In the genomic region with DNA sequence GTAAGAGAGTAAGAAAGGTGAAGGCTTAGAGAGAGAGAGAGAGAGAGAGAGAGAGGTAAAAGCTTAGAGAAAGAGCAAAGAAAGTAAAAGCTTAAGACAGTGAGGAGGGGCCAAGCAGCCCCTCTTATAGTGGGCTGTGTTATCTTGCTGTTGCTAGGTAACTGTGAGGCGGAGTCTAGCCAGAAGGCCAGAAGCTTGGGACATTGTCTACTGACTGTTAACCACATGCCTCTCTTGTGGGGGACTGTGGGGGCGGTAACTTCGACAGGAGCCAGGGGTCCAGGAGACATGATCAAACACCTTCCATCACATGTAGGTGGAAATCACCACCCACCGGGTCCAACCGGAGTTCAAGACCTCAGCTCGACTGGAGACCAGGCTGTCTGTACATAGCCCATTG, we compare ENCODE assay signal across 6 mouse cellular contexts.
A peak's percentile ranks its signal among the peaks of the same experiment; 100 is the strongest.
DNase-seq lines count a peak whose midpoint lies in the region; ATAC-seq and TF ChIP-seq lines count a peak whose summit lies in the region.
"Not testable (repeated sequence)": the region's sequence is repeated elsewhere in the genome, so short reads cannot be mapped to it uniquely, and the experiment has no call there.

No protein-coding gene starts in this region.

- H3K4me1 ChIP-seq in forebrain, embryonic 10.5 days = peaks cover 13% of the 10 kb centered on the region
- H3K4me1 ChIP-seq in hindbrain, embryonic 12.5 days; lung, embryonic 16.5 days (replicated peaks; ENCODE audit: control insufficient read depth, insufficient read depth, low read length): not testable (repeated sequence)

- not testable (repeated sequence) for TF ChIP-seq POLR2A in brain, embryonic 14.5 days (IDR thresholded peaks at IDR 0.05; ENCODE audit: borderline replicate concordance, extremely low read depth, insufficient read depth, insufficient read length, poor library complexity, severe bottlenecking)

- WGBS in forebrain, embryonic 10.5 days = 77% methylated on average over 6 of the region's 6 CpGs
- WGBS in hindbrain, embryonic 12.5 days = 54% methylated on average over 6 of the region's 6 CpGs
- WGBS in lung, embryonic 16.5 days = 36% methylated on average over 6 of the region's 6 CpGs

- H3K27ac ChIP-seq in forebrain, embryonic 10.5 days = peak overlapping the region; percentile 65
- not testable (repeated sequence) for H3K27ac ChIP-seq in hindbrain, embryonic 12.5 days; lung, embryonic 16.5 days (ENCODE audit: low read length)

- ATAC-seq in hindbrain, embryonic 12.5 days (ENCODE audit: low FRiP score) = 0 out of 2 replicates have a peak, but pooled peaks have one; percentile 48
- ATAC-seq in lung, embryonic 16.5 days (ENCODE audit: low read depth) = 0 out of 2 replicates have a peak, but pooled peaks have one; percentile 15

- not testable (repeated sequence) for H3K4me2 ChIP-seq in hindbrain, embryonic 12.5 days (replicated peaks); lung, embryonic 16.5 days (ENCODE audit: low read depth, low read length)

- not testable (repeated sequence) for TF ChIP-seq CTCF in brain, embryonic 14.5 days (IDR thresholded peaks at IDR 0.05; ENCODE audit: borderline replicate concordance, extremely low read depth, insufficient read depth, insufficient read length)

- not testable (repeated sequence) for H3K36me3 ChIP-seq in forebrain, embryonic 10.5 days (replicated peaks); hindbrain, embryonic 12.5 days; lung, embryonic 16.5 days (ENCODE audit: control insufficient read depth, insufficient read depth, low read length)

- H3K4me3 ChIP-seq in forebrain, embryonic 10.5 days; hindbrain, embryonic 12.5 days; lung, embryonic 16.5 days (ENCODE audit: low read length): not testable (repeated sequence)

- H3K9me3 ChIP-seq in forebrain, embryonic 10.5 days; hindbrain, embryonic 12.5 days (replicated peaks); lung, embryonic 16.5 days (ENCODE audit: control insufficient read depth, low read length): not testable (repeated sequence)

- not testable (repeated sequence) for H3K27me3 ChIP-seq in forebrain, embryonic 10.5 days (ENCODE audit: poor library complexity, severe bottlenecking); hindbrain, embryonic 12.5 days; lung, embryonic 16.5 days (ENCODE audit: control insufficient read depth, insufficient read depth, low read depth, low read length)

- H3K9ac ChIP-seq in hindbrain, embryonic 12.5 days; lung, embryonic 16.5 days (ENCODE audit: low read length): not testable (repeated sequence)

- peak; percentile 41 for DNase-seq in brain, embryonic 14.5 days (ENCODE audit: low read depth)
- DNase-seq in embryo, embryonic 9.5 days (ENCODE audit: extremely low spot score) = peak; percentile 29
- DNase-seq in forebrain, embryonic 10.5 days (ENCODE audit: extremely low spot score, low spot score) = not testable (repeated sequence)
- DNase-seq in natural killer cell, adult 2 months (ENCODE audit: low spot score in 2 of 2) = peak; percentile 42 to 65
